Mouse (Mus musculus): ENCODE data around the gene Gm20388. TPM values are rescaled to one million over a fixed set of nuclear protein-coding genes. Genes with fewer than 3 reads are reported as not detected.

Gm20388 gene
- polyA plus RNA-seq, 1 experiment from 2014 or later, result 7.4 TPM

DNA sequence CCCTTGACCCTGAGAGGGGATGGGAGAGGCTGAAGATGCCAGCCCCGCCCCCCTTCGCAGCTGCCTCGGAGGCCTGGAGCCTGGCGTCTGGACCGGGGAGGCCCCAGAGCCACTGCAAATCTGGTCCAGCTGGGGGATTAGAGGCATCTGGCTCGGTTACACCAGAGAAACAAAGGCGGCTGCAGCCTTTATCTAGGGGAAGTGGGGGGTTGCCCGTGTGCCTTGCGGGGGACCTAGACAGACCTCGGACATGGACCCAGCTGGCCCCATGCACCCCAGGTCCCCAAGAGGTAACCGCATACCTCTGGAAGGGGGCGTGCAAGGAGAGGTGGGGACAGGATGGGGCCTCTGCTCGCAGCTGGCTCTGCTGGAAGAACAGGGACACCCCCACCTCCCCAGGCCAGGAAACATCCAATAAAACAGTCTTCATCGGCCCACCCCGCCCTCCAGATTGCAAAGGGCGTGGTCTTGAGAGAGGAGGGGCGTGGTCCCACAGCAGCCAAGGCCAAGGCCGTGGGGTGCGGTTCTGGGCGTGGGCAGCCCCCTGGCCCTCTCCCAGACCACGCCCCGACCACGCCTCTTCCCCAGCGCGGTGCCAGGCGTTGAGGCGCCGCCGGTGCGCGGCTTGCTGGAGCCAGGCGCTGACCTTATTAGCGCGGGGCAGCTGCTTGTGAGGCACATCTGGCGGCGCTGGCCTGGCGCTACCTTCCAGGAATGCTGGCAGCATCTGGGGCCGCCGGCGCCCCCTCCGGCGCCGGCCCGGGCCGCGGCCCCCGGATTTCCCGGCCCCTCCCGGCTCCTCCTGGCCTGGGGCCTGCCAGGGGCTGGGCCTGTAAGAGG lies 365.6 kb downstream of the Gm20388 start:
- under 1% methylated on average over 49 of the region's 49 CpGs for WGBS
- no peaks in the 10 kb centered on the region for H3K9me3 ChIP-seq (replicated peaks; ENCODE audit: control insufficient read depth, low read length)
- H3K4me3 ChIP-seq (replicated peaks; ENCODE audit: low read length), result peak overlapping the region; percentile 44
- H3K36me3 ChIP-seq (ENCODE audit: control insufficient read depth, insufficient read depth, low read length), result no peaks in the 10 kb centered on the region
- H3K9ac ChIP-seq (ENCODE audit: low read length), result peak overlapping the region; percentile 67
- peak overlapping the region; percentile 75 for H3K4me2 ChIP-seq (ENCODE audit: low read depth, low read length)
- ATAC-seq (ENCODE audit: insufficient read depth, low FRiP score), result peak; percentile 91
- H3K4me1 ChIP-seq (ENCODE audit: control insufficient read depth, insufficient read depth, low read length), result peaks cover 42% of the 10 kb centered on the region
- H3K27me3 ChIP-seq (ENCODE audit: control insufficient read depth, insufficient read depth, low read length), result no peaks in the 10 kb centered on the region
- H3K27ac ChIP-seq (ENCODE audit: low read length), result peak overlapping the region; percentile 97

DNA sequence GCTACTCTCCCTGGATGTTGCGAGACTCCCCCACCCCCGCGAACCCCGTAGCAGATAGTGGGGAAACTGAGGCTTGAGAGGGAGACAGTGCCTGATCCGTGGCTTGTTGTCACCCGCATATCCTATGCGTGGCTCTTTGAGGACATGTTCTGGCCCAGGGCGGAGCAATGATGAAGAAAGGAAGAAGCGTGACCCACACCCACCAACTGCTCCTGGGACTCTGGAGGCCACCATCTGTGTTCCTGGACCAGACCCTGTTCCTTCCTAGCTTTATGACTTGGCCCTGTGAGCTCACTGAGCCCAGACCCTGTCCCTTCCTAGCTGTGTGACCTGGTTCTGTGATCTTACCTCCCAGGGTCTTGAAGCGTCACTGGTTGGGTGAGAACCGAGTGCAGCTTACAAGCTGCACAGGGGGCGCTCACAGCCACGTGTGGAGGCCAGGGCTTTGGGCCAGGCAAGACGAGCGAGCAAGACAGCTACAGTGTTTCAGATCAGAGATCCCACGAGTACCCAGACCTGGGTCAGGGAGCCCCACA lies 366.3 kb downstream of the Gm20388 start:
- H3K4me1 ChIP-seq (ENCODE audit: control insufficient read depth, insufficient read depth, low read length), result peaks cover 47% of the 10 kb centered on the region
- WGBS, result 7% methylated on average over 16 of the region's 16 CpGs

DNA sequence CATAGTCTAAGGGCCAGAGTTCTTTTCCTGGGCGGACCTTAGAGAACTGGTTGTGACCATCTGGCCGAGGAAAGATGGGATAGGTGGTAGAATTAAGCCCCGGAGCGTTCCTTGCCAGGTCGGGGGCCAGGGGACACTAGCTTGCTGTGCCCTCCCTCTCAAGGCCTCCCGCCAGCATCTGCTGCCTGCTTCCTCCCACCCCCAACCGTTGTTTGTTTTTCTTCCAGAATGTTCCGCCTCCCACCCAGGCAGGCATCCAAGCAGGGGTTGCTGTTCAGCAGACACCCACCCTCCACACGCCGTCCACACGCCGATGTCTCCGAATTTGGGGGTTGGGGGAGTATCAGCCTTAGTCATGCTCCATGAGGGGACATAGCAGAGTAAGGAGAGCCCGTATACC lies 367.4 kb downstream of the Gm20388 start:
- Histone ChIP-seq H3K27me3 (ENCODE audit: control insufficient read depth, insufficient read depth, low read length) (no peaks in the 10 kb centered on the region), H3K4me1 (ENCODE audit: control insufficient read depth, insufficient read depth, low read length) (peaks cover 56% of the 10 kb centered on the region), H3K9ac (ENCODE audit: low read length) (0 out of 2 replicates have a peak overlapping the region, but pooled peaks have one; percentile 16), H3K27ac (ENCODE audit: low read length) (peak overlapping the region; percentile 97), H3K9me3 (replicated peaks; ENCODE audit: control insufficient read depth, low read length) (no peaks in the 10 kb centered on the region), H3K4me2 (ENCODE audit: low read depth, low read length) (no peak overlapping the region), H3K36me3 (ENCODE audit: control insufficient read depth, insufficient read depth, low read length) (no peaks in the 10 kb centered on the region), H3K4me3 (replicated peaks; ENCODE audit: low read length) (no peak overlapping the region)
- 48% methylated on average over 14 of the region's 14 CpGs for WGBS
- no peak for ATAC-seq (ENCODE audit: insufficient read depth, low FRiP score)

More for the DNA sequence above, 366.3 kb downstream of the Gm20388 start:
- peak; percentile 15 for ATAC-seq (ENCODE audit: insufficient read depth, low FRiP score)
- Histone ChIP-seq H3K36me3 (ENCODE audit: control insufficient read depth, insufficient read depth, low read length) (no peaks in the 10 kb centered on the region), H3K4me2 (ENCODE audit: low read depth, low read length) (peak overlapping the region; percentile 75), H3K27me3 (ENCODE audit: control insufficient read depth, insufficient read depth, low read length) (no peaks in the 10 kb centered on the region), H3K9ac (ENCODE audit: low read length) (peak overlapping the region; percentile 67), H3K4me3 (replicated peaks; ENCODE audit: low read length) (peak overlapping the region; percentile 44), H3K27ac (ENCODE audit: low read length) (peak overlapping the region; percentile 97), H3K9me3 (replicated peaks; ENCODE audit: control insufficient read depth, low read length) (no peaks in the 10 kb centered on the region)

DNA sequence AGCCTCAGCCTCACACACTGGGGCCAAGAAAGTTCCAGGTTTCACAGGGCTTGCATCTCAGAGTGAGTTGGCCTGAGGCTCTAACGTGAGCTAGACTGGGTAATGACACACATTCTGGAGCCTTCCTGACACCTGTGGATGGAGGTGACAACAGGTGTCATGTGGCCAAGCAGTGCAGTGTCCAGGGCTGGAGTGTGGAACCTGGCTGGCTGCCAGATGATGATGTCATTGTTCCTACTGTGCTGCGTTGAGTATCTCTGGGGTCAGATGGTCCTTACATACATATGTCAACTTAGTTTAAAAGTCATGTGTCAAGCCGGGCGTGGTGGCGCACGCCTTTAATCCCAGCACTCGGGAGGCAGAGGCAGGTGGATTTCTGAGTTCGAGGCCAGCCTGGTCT lies 368.8 kb downstream of the Gm20388 start:
- Histone ChIP-seq H3K4me3 (replicated peaks; ENCODE audit: low read length) (no peak overlapping the region), H3K9ac (ENCODE audit: low read length) (no peak overlapping the region), H3K36me3 (ENCODE audit: control insufficient read depth, insufficient read depth, low read length) (no peaks in the 10 kb centered on the region), H3K27me3 (ENCODE audit: control insufficient read depth, insufficient read depth, low read length) (no peaks in the 10 kb centered on the region), H3K4me1 (ENCODE audit: control insufficient read depth, insufficient read depth, low read length) (peaks cover 64% of the 10 kb centered on the region), H3K27ac (ENCODE audit: low read length) (0 out of 2 replicates have a peak overlapping the region, but pooled peaks have one; percentile 49), H3K9me3 (replicated peaks; ENCODE audit: control insufficient read depth, low read length) (no peaks in the 10 kb centered on the region), H3K4me2 (ENCODE audit: low read depth, low read length) (no peak overlapping the region)
- 70% methylated on average over 7 of the region's 8 CpGs for WGBS
- no peak for ATAC-seq (ENCODE audit: insufficient read depth, low FRiP score)

DNA sequence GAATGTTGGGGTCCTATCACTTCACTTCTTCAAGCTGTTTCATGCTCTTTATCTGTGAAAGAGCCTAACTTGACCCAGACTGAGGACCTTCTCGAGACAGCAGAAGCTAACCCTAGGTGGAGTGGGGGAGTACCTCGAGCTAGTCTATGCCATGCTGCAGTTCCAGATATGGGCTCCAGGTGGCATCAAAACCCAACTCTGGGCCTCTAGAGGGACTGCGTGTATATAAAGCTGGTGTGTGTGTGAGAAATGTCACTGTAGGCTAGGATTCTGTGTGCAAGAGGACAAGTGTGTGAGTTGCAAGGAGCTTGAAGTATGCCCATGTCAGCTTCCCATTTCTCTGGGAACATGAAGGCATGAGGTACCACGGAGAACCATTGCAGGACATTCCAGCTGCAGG lies 370.8 kb downstream of the Gm20388 start:
- peaks cover 63% of the 10 kb centered on the region for H3K4me1 ChIP-seq (ENCODE audit: control insufficient read depth, insufficient read depth, low read length)
- ATAC-seq (ENCODE audit: insufficient read depth, low FRiP score), result no peak
- WGBS, result 16% methylated on average over 4 of the region's 4 CpGs

DNA sequence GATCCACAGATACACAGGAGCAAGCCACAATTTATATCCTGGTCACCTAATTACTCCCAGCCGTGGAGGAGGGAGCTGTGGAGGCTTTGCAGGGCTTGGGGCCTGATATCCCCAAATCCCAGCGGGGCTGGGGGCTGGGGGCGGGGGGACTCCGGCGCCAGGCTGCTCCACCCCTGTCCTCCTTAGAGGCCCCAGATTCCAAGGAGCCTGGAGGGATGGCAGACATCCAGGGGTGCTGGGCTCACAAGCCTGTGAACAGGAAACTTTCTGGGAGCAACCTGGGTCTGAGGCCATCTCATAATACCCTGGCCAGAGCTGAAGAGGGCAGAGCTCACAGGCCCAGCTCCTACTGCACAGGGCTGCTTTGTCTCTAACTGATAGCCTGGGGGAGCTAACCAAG lies 371.8 kb downstream of the Gm20388 start:
- Histone ChIP-seq H3K4me2 (ENCODE audit: low read depth, low read length) (no peak overlapping the region), H3K9ac (ENCODE audit: low read length) (peak overlapping the region; percentile 43), H3K27me3 (ENCODE audit: control insufficient read depth, insufficient read depth, low read length) (no peaks in the 10 kb centered on the region), H3K4me1 (ENCODE audit: control insufficient read depth, insufficient read depth, low read length) (peaks cover 53% of the 10 kb centered on the region), H3K9me3 (replicated peaks; ENCODE audit: control insufficient read depth, low read length) (no peaks in the 10 kb centered on the region), H3K36me3 (ENCODE audit: control insufficient read depth, insufficient read depth, low read length) (no peaks in the 10 kb centered on the region), H3K27ac (ENCODE audit: low read length) (peak overlapping the region; percentile 67), H3K4me3 (replicated peaks; ENCODE audit: low read length) (no peak overlapping the region)
- 40% methylated on average over 5 of the region's 5 CpGs for WGBS
- no peak for ATAC-seq (ENCODE audit: insufficient read depth, low FRiP score)

More for the DNA sequence above, 370.8 kb downstream of the Gm20388 start:
- Histone ChIP-seq H3K27me3 (ENCODE audit: control insufficient read depth, insufficient read depth, low read length) (no peaks in the 10 kb centered on the region), H3K4me3 (replicated peaks; ENCODE audit: low read length) (no peak overlapping the region), H3K27ac (ENCODE audit: low read length) (no peak overlapping the region), H3K9ac (ENCODE audit: low read length) (no peak overlapping the region), H3K36me3 (ENCODE audit: control insufficient read depth, insufficient read depth, low read length) (no peaks in the 10 kb centered on the region), H3K4me2 (ENCODE audit: low read depth, low read length) (no peak overlapping the region), H3K9me3 (replicated peaks; ENCODE audit: control insufficient read depth, low read length) (no peaks in the 10 kb centered on the region)

DNA sequence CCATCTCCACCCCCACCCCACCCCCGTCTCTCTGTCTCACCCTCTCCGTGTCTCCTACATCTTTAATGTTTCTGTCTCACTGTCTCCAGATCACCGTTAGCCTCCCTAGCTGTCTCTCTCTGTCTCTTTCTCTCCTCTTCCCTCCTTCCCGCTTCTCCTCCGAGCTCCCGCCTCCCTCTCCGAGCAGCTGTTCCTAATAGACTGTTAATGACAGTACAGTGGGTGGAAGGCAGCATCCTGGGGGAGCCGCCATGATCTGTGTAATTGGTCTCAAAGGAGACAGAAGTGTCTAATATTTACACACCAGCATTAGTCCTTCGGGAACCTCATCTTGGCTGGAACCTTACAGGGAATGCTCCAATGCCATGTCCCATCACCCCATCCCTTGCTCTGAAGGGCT lies 373.6 kb downstream of the Gm20388 start:
- no peak for ATAC-seq (ENCODE audit: insufficient read depth, low FRiP score)
- Histone ChIP-seq H3K27ac (ENCODE audit: low read length) (peak overlapping the region; percentile 76), H3K4me1 (ENCODE audit: control insufficient read depth, insufficient read depth, low read length) (peaks cover 53% of the 10 kb centered on the region), H3K27me3 (ENCODE audit: control insufficient read depth, insufficient read depth, low read length) (no peaks in the 10 kb centered on the region), H3K4me3 (replicated peaks; ENCODE audit: low read length) (no peak overlapping the region), H3K4me2 (ENCODE audit: low read depth, low read length) (0 out of 2 replicates have a peak overlapping the region, but pooled peaks have one; percentile 1), H3K9me3 (replicated peaks; ENCODE audit: control insufficient read depth, low read length) (no peaks in the 10 kb centered on the region), H3K36me3 (ENCODE audit: control insufficient read depth, insufficient read depth, low read length) (no peaks in the 10 kb centered on the region), H3K9ac (ENCODE audit: low read length) (peak overlapping the region; percentile 5; the same call in 1 of the 2 replicates)
- WGBS, result 36% methylated on average over 9 of the region's 9 CpGs

DNA sequence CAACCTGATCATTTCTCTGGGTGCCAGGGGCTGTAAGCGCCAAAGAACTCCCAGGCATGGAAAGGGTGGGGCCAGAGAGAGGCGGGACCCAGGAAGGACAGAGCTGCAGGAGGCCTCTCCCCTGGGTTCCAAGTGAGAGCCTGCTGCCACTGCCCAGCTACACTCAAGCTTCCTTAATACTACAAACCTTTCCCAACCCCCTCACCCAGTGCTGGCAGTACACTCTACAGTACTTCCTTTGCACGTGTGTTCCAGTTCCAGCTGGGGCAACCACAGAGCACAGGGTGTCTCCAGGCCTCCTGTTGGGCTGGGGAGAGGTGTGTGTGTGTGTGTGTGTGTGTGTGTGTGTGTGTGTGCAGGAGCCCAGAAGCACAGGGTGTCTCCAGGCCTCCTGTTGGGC lies 374.4 kb downstream of the Gm20388 start:
- 18% methylated on average over 3 of the region's 3 CpGs for WGBS
- H3K4me1 ChIP-seq (ENCODE audit: control insufficient read depth, insufficient read depth, low read length), result peaks cover 60% of the 10 kb centered on the region

DNA sequence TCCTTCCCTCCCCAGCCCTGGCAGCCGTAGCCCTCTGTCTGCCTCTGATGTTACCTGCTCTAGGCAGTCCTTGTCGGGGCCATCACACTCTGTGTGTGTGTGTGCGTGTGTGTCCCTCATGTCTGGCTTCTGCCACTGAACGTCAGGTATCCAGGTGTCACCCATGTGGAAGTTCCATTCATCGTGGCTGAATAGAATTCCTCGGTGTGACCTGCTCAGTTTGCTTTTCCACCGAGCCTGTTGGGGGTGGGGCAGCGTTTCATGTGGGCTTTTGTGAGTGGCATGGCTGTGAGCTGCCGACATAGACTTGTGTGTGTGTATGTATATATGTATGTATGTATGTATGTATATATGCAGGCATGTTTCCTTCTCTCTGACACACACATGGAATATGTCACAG lies 375.2 kb downstream of the Gm20388 start:
- Histone ChIP-seq H3K4me2 (ENCODE audit: low read depth, low read length) (no peak overlapping the region), H3K27me3 (ENCODE audit: control insufficient read depth, insufficient read depth, low read length) (no peaks in the 10 kb centered on the region), H3K4me1 (ENCODE audit: control insufficient read depth, insufficient read depth, low read length) (peaks cover 66% of the 10 kb centered on the region), H3K4me3 (replicated peaks; ENCODE audit: low read length) (no peak overlapping the region), H3K36me3 (ENCODE audit: control insufficient read depth, insufficient read depth, low read length) (no peaks in the 10 kb centered on the region), H3K27ac (ENCODE audit: low read length) (peak overlapping the region; percentile 76), H3K9me3 (replicated peaks; ENCODE audit: control insufficient read depth, low read length) (no peaks in the 10 kb centered on the region), H3K9ac (ENCODE audit: low read length) (peak overlapping the region; percentile 47; the same call in 1 of the 2 replicates)
- ATAC-seq (ENCODE audit: insufficient read depth, low FRiP score), result no peak
- WGBS, result 51% methylated on average over 9 of the region's 9 CpGs

More for the DNA sequence above, 374.4 kb downstream of the Gm20388 start:
- H3K4me2 ChIP-seq (ENCODE audit: low read depth, low read length), result no peak overlapping the region
- peak overlapping the region; percentile 47; the same call in 1 of the 2 replicates for H3K9ac ChIP-seq (ENCODE audit: low read length)
- no peaks in the 10 kb centered on the region for H3K27me3 ChIP-seq (ENCODE audit: control insufficient read depth, insufficient read depth, low read length)
- H3K4me3 ChIP-seq (replicated peaks; ENCODE audit: low read length), result no peak overlapping the region
- H3K9me3 ChIP-seq (replicated peaks; ENCODE audit: control insufficient read depth, low read length), result no peaks in the 10 kb centered on the region
- ATAC-seq (ENCODE audit: insufficient read depth, low FRiP score), result peak; percentile 86
- H3K27ac ChIP-seq (ENCODE audit: low read length), result peak overlapping the region; percentile 76
- H3K36me3 ChIP-seq (ENCODE audit: control insufficient read depth, insufficient read depth, low read length), result no peaks in the 10 kb centered on the region
